Comparison of ENCODE assay signal across 8 mouse cellular contexts in genomic region chr5:72646996-72647395, GRCm38 (mm10). TPM values are rescaled to one million over a fixed set of nuclear protein-coding genes. Genes with fewer than 3 reads are reported as not detected.
DNase-seq lines count a peak whose midpoint lies in the region; ATAC-seq and TF ChIP-seq lines count a peak whose summit lies in the region.

No protein-coding gene starts in this region.

- no peak overlapping the region for H3K27ac ChIP-seq in heart, embryonic 12.5 days (ENCODE audit: poor library complexity, severe bottlenecking)
- no peak overlapping the region for H3K27ac ChIP-seq in forebrain, postnatal 0 days (ENCODE audit: low read depth, low read length)
- no peak overlapping the region for H3K27ac ChIP-seq in liver, postnatal 0 days (ENCODE audit: low read depth)

- no peak overlapping the region for H3K9ac ChIP-seq in heart, embryonic 12.5 days
- H3K9ac ChIP-seq in forebrain, postnatal 0 days: peak overlapping the region; percentile 40; the same call in 1 of the 2 replicates
- no peak overlapping the region for H3K9ac ChIP-seq in liver, postnatal 0 days (replicated peaks)

- H3K4me3 ChIP-seq in heart, embryonic 12.5 days: peak overlapping the region; percentile 55
- peak overlapping the region; percentile 80 for H3K4me3 ChIP-seq in E14TG2a.4 (replicated peaks; ENCODE audit: low read length)
- H3K4me3 ChIP-seq in forebrain, postnatal 0 days (ENCODE audit: low read depth, low read length): peak overlapping the region; percentile 46
- peak overlapping the region; percentile 61 for H3K4me3 ChIP-seq in liver, postnatal 0 days (ENCODE audit: low read depth, low read length)

- peaks cover 34% of the 10 kb centered on the region for H3K27me3 ChIP-seq in heart, embryonic 12.5 days (replicated peaks)
- peaks cover 47% of the 10 kb centered on the region for H3K27me3 ChIP-seq in E14TG2a.4 (ENCODE audit: insufficient read depth, low read length)
- H3K27me3 ChIP-seq in forebrain, postnatal 0 days (ENCODE audit: insufficient read depth, low read length): peaks cover 15% of the 10 kb centered on the region
- no peaks in the 10 kb centered on the region for H3K27me3 ChIP-seq in liver, postnatal 0 days (ENCODE audit: insufficient read depth, low read length)

- no peak for TF ChIP-seq CTCF in E14TG2a.4 (conservative IDR thresholded peaks at IDR 0.05; ENCODE audit: low read length)
- TF ChIP-seq CTCF in forebrain, postnatal 0 days (IDR thresholded peaks at IDR 0.05; ENCODE audit: low read depth): no peak
- TF ChIP-seq CTCF in liver, postnatal 0 days (IDR thresholded peaks at IDR 0.05; ENCODE audit: low read depth): no peak

- intact Hi-C loops in heart, postnatal 25 days (cut with DNase I): no loop called here

- peak overlapping the region; percentile 87 for H3K4me2 ChIP-seq in heart, embryonic 12.5 days
- peak overlapping the region; percentile 87 for H3K4me2 ChIP-seq in forebrain, postnatal 0 days (ENCODE audit: low read depth)
- H3K4me2 ChIP-seq in liver, postnatal 0 days (ENCODE audit: low read depth, low read length): peak overlapping the region; percentile 86

- H3K4me1 ChIP-seq in heart, embryonic 12.5 days (replicated peaks): no peaks in the 10 kb centered on the region
- peaks cover 22% of the 10 kb centered on the region for H3K4me1 ChIP-seq in E14TG2a.4 (replicated peaks; ENCODE audit: low read depth, low read length)
- H3K4me1 ChIP-seq in forebrain, postnatal 0 days (ENCODE audit: insufficient read depth): no peaks in the 10 kb centered on the region
- peaks cover 10% of the 10 kb centered on the region for H3K4me1 ChIP-seq in liver, postnatal 0 days (ENCODE audit: insufficient read depth)

- no peaks in the 10 kb centered on the region for H3K36me3 ChIP-seq in heart, embryonic 12.5 days
- no peaks in the 10 kb centered on the region for H3K36me3 ChIP-seq in E14TG2a.4 (ENCODE audit: insufficient read depth, low read length)
- H3K36me3 ChIP-seq in forebrain, postnatal 0 days (ENCODE audit: insufficient read depth): no peaks in the 10 kb centered on the region
- H3K36me3 ChIP-seq in liver, postnatal 0 days (replicated peaks; ENCODE audit: insufficient read depth, low read length): no peaks in the 10 kb centered on the region

- 36% methylated on average over 10 of the region's 10 CpGs for WGBS in heart, embryonic 12.5 days
- 30% methylated on average over 10 of the region's 10 CpGs for WGBS in forebrain, postnatal 0 days
- 25% methylated on average over 10 of the region's 10 CpGs for WGBS in liver, postnatal 0 days (ENCODE audit: insufficient replicate concordance)

- no peaks in the 10 kb centered on the region for H3K9me3 ChIP-seq in heart, embryonic 12.5 days (replicated peaks)
- H3K9me3 ChIP-seq in E14TG2a.4 (ENCODE audit: low read length): no peaks in the 10 kb centered on the region
- no peaks in the 10 kb centered on the region for H3K9me3 ChIP-seq in forebrain, postnatal 0 days (ENCODE audit: low read length)
- H3K9me3 ChIP-seq in liver, postnatal 0 days (ENCODE audit: low read length): no peaks in the 10 kb centered on the region

- no peak for ATAC-seq in heart, embryonic 12.5 days (ENCODE audit: insufficient number of reproducible peaks, low FRiP score)
- no peak for ATAC-seq in forebrain, postnatal 0 days
- ATAC-seq in liver, postnatal 0 days: no peak
- no peak for ATAC-seq in megakaryocyte-erythroid progenitor cell, adult 5-6 weeks (replicated peaks; ENCODE audit: low FRiP score, low TSS enrichment, poor library complexity, severe bottlenecking)

- no peak for DNase-seq in heart, postnatal 25 days (ENCODE audit: low spot score)
- DNase-seq in forebrain, postnatal 0 days: no peak
- DNase-seq in liver, postnatal 0 days: no peak
- DNase-seq in right cerebral cortex, postnatal 36 days (ENCODE audit: low spot score in 2 of 2): no peak
- DNase-seq in right cerebral cortex, postnatal 25 days: no peak

- no peak for TF ChIP-seq EP300 in liver, postnatal 0 days (IDR thresholded peaks at IDR 0.05; ENCODE audit: low read depth)

RNA-seq across cellular contexts. Expression of gene Nipal1, which starts 0.6 kb away (rescaled TPM):
- 0.24 TPM in 1 of 2 replicates, not detected in the other for polyA plus RNA-seq in heart, embryonic 12.5 days (2016; fragmentation: Nextera tagmentation; extraction: Ambion mirVana)
- total RNA-seq in heart, postnatal 25 days (2021): not detected
- total RNA-seq in forebrain, postnatal 0 days (2014; rRNA removed): 0.05 and 0.08 TPM in 2 replicates
- 0.38 and 0.44 TPM in 2 replicates for polyA plus RNA-seq in forebrain, postnatal 0 days (2015; fragmentation: Nextera tagmentation; extraction: Ambion mirVana)
- polyA plus RNA-seq in liver, postnatal 0 days (2015; fragmentation: Nextera tagmentation; extraction: Ambion mirVana): 75.3 and 76.1 TPM in 2 replicates
- total RNA-seq in megakaryocyte-erythroid progenitor cell, adult 5-6 weeks (2014; fragmentation: Nextera tagmentation): 2.7 TPM in 1 of 2 replicates, not detected in the other
- total RNA-seq in megakaryocyte-erythroid progenitor cell, adult 5-6 weeks (2017): 0.08 and 0.47 TPM in 2 replicates

RNA-seq across cellular contexts. Expression of gene Cnga1, which starts 2.9 kb away (rescaled TPM):
- not detected in 2 replicates for polyA plus RNA-seq in heart, embryonic 12.5 days (2016; fragmentation: Nextera tagmentation; extraction: Ambion mirVana)
- not detected for total RNA-seq in heart, postnatal 25 days (2021)
- not detected in 2 replicates for total RNA-seq in forebrain, postnatal 0 days (2014; rRNA removed)
- not detected in 2 replicates for polyA plus RNA-seq in forebrain, postnatal 0 days (2015; fragmentation: Nextera tagmentation; extraction: Ambion mirVana)
- not detected in 2 replicates for polyA plus RNA-seq in liver, postnatal 0 days (2015; fragmentation: Nextera tagmentation; extraction: Ambion mirVana)
- total RNA-seq in megakaryocyte-erythroid progenitor cell, adult 5-6 weeks (2014; fragmentation: Nextera tagmentation): not detected in 2 replicates
- total RNA-seq in megakaryocyte-erythroid progenitor cell, adult 5-6 weeks (2017): 0.23 TPM in 1 of 2 replicates, not detected in the other

RNA-seq across cellular contexts. Expression of gene Gm5868, which starts 59.6 kb away (rescaled TPM):
- not detected in 2 replicates for polyA plus RNA-seq in heart, embryonic 12.5 days (2016; fragmentation: Nextera tagmentation; extraction: Ambion mirVana)
- total RNA-seq in heart, postnatal 25 days (2021): not detected
- 1.2 and 2.3 TPM in 2 replicates for total RNA-seq in forebrain, postnatal 0 days (2014; rRNA removed)
- polyA plus RNA-seq in forebrain, postnatal 0 days (2015; fragmentation: Nextera tagmentation; extraction: Ambion mirVana): 2.1 and 3.9 TPM in 2 replicates
- polyA plus RNA-seq in liver, postnatal 0 days (2015; fragmentation: Nextera tagmentation; extraction: Ambion mirVana): not detected in 2 replicates
- not detected in 2 replicates for total RNA-seq in megakaryocyte-erythroid progenitor cell, adult 5-6 weeks (2014; fragmentation: Nextera tagmentation)
- total RNA-seq in megakaryocyte-erythroid progenitor cell, adult 5-6 weeks (2017): not detected in 2 replicates
